Mouse (Mus musculus): Measurements from ENCODE around the gene Nim1k.

Gene Nim1k

DNA sequence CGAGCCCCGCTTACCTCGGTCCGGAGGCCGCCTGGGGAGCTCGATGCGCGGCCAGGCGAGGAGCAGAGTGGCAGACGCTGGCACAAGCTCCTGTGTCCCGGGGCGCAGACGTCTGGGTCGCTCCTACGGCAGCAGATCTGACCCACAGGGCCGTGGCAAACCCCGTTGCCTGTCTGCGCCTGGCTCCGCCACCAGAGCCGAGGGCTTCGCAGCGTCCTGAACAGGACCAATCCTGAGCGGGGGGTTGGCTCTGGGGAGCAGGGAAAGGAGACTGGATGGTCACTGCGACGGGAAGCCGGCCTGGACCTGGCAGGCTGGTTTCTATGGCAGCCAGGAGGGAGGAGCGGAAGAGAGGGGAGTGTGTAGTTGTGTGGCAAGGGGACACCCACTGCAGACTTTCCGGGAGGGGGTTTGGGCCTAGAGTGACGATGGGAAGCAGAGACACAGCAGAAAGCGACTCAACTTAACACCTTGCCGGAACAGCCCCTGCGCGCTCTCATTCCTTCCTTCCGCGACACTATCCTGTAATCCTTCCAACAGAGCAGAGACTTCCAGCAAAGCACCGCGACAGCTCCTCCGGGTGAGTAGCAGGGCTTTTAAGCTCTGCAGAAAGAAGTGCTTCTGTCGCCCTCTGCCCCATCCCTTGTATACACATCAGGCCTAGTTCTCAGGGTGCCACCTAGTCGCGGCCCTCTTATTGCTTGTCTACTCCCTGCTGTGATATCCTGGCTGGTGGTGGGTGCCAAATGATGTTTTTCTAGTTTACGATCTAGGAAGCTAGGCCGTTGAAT lies at the start of gene Nim1k:
TSS of gene Nim1k (minus strand) at position 202 of the 791 bp plus-strand sequence.
- DNase-seq (ENCODE audit: low spot score): peak; percentile 56

DNA sequence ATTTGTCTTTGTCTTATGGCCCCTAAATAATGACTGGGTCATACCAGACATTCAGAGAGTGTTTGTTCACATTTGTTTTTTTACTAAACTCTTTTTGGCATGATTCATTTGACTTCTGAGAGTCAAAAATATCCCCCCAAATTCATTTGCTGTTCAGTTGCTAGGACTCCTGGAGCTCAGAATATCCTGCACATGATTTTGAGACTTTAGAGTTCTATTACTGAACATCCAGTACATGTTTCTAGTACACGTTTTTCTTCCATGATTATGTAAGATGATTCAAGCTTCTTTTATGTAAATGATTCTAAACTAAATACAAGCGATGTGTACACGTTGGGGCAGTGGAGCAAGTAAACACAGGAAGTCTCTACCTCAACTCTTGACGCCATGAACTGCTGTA lies 42.0 kb upstream of the Nim1k start:
- DNase-seq (ENCODE audit: low spot score): no peak

DNA sequence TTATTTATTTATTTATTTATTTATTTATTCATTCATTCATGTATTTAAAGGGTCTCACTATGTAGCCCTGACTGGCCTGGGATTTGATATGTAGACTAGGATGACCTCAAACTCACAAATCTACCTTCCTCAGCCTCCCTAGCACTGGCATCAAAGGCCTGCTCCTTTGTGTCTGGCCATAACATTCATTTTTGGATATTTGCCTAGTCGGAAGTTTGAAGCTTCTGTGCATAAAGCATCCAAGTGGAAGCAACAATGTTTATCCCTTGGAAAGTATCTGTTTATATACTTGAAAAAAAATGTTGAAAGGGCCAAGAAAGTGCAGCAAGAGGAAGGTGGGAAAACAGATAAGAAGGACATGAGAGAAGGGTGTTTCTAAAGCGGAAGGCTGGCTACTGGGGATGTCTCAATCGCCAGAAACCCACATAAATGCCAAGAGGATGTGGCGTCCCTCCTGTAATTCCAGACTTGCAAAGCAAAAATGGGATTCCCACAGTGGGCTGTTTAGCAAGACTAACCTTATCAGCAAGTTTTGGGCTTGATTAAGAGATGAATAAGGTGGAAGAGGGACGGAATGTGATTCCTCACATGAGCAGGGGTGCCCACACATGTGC lies 37.2 kb upstream of the Nim1k start:
- no peak for DNase-seq (ENCODE audit: low spot score)

DNA sequence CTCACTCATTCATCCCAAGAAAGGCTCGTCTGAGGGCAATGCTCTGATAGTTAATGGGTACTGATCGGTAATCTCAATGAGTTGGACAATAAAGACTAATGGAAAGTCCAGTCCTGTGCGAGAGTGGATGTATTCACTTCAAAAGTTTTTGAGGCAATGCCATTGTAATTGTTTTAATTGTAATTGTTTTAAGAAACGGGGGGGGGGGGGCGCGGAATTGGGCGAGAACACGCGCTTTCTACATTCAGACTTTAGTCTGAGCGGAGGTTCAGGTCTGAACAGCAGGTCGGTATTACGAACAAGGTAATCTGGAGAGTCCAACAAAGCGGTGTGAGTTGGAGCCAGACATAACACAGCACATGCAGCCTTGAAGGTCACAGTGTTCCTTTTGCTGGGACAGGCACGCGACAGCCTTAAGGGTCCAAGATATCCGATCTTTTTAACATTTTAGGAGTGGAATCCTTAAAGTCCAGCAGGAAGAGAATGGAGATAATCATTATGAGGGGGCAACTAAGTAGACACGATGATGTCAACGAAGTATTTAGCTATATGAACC lies 36.0 kb upstream of the Nim1k start:
- peak; percentile 26 for DNase-seq (ENCODE audit: low spot score)

DNA sequence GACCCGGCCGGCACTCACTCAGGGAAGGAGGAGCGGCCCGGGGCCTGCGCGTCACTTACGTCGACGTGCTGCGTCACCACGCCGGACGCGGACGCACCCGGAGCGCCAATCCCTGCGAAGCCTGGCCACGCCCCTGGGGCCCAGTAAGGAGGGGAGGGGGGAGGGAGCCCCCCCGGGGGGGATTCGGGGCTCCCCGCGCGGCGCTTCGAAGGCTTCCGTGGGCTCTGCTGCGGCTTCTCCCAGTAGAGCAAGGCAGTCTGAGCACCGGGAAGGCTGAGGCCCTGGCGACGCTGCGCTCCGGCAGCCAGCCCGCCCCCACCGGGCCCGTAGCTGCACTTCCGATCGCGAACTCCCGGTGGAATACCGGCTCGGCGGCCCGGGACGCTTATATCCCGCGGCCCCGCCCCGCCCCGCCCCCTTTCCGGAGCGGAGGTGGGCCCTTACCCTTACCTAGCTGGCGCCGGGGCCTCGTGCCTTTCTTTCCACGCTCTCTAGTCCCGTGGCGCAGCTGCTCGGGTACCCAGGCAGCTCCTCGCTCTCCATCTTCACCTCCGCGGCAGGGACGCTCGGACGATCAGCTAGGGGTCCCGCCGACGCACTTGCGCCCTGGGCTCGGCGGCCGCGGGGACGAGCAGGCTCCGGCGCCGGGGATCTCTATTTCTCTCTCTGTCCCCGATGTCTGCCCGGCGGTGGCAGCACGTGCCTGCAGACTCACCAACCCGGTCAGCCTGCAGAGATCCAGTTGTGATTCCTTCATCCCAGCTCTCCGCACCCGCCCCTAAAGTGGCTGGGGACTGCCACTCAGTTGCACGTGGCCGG lies 35.3 kb upstream of the Nim1k start, which contains the start of gene Zfp131:
TSS of gene Zfp131 (minus strand) at position 129 of the 819 bp plus-strand sequence.
- DNase-seq (ENCODE audit: low spot score): peak; percentile 96

DNA sequence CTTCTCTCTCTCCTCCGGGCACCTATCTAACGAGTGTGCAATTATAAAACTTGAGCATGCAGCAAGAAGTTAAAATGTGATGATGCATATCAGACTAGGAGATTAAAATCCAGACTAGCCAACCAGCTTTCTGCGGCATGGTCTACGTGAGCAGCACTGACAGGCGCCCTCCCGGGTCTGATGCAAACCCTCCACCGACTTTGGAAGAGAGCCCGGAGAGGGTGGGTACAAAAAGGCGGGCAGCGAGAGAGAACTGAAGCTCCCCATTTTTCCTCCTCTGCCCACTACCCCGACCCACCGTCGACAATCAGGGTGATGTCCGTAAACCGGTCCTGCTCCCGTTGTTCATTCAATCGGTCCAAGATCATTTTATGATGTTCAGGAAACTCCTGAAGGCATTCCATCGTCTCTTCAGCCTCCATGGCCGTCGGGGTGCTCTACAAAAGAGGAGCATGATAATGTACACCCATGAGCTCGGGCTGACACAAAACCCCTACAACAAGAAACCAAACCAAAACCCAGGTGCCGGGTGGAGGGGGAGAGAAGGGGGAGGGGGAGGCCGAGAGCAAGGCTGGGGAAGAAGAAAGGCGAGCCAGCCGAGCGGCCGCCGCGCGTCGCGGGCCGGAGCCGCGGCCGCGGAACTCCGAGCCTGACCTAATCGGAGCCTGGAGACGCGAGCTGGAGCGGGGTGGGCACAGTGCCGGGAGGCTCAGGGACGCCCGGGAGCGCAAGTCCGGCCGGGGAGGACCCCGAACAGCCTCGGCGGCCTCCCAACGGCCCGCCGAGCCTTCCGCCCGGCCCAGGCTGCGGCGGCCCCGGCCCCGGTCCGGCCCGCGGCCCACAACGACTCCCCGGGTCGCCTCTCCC lies 34.4 kb upstream of the Nim1k start:
- DNase-seq (ENCODE audit: low spot score): peak; percentile 76

DNA sequence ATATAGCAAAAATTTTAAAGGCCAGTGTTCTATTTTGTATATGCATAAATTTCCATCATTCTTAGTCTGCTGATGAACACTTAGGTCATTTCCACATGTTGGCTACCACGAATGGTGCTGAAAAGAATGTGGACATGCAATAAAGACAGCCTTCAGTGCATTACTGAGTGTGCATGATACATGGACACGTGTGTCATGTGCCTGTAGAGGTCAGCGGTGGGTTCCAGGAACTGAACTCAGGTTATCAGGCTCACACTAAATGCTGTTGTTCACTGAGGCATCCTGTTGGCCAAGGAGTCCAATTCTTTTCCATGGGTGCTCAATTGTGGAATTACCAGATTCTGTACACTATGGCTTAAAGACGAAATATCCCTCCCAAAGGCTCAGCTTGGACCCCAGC lies 27.9 kb upstream of the Nim1k start:
- DNase-seq (ENCODE audit: low spot score): no peak

DNA sequence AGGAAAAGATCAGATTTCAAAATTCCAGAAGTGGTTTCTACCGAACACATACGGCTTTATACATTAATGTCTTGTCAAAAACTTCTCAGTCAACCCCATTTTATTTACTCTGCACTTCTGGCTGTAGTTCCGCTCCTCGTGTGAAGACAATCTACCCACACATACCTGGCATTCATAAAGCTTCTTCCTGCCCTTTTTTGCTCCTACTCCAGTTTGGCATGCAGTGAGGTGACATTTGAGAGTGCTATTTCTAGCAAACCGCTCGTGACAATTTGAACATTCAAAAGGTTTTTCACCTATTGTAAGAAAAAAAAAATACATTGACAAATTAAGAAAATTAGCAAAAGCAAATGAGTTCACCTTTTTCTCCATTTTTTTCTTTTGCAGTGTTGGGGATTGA lies 12.9 kb upstream of the Nim1k start:
- DNase-seq (ENCODE audit: low spot score): no peak

DNA sequence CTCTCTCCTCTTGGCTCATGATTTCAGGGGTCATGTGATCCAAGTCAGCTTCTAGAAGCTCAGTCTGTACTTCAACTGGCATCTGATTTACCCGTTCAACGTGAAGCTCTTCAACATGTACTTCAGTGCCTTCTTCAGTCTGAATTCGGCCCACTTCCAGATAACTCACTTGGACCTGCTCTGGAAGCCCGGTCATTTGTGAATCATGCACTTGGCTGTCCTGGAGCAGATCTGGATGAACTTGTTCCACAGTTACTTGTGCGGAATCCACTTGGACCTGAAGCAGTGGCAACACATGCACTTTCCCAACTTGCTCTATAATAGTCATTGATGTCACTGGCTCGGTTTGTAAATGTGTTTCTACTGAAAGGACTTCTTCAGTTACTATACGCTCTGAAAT lies 10.8 kb upstream of the Nim1k start:
- no peak for DNase-seq (ENCODE audit: low spot score)

DNA sequence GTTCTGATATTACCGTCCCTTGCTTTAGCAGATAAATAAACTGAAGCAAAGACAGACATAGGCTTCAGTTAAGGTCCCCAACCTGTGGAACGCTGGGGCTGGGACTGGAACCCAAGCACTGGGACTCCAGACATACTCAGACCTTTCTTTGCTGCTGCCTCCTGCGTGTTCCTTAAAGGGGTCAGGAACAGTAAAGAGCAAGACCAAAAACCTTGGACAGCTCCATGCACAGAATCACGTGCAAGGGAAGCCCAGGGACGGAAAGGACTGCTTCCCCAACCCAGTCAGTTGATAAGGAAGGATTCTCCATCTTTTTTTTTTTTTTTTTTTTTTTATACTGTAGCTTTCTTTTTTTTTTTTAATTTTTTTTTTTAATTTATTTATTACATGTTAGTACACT lies 1.1 kb upstream of the Nim1k start:
- peak; percentile 15 for DNase-seq (ENCODE audit: low spot score)

DNA sequence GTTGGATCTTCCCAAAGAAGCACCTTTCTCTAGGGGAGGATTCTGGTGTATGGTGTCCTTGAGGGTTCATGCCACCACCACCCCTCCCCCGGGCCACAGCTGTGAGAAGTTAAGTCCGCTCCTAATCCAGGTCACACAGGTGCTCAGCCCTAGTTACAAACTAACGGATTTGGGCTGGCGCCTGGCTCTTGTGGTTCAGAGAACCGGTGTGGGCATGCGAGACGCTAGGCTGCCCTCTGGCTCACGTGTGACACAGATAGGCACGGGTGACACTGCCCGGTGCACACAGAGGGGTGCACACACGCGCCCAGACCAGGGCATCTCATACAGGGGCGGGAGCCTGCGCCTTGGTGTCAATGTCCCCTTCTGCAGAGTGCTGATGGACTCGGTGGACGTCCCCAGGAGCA lies 538 bp downstream of the Nim1k start:
- peak; percentile 60 for DNase-seq (ENCODE audit: low spot score)

DNA sequence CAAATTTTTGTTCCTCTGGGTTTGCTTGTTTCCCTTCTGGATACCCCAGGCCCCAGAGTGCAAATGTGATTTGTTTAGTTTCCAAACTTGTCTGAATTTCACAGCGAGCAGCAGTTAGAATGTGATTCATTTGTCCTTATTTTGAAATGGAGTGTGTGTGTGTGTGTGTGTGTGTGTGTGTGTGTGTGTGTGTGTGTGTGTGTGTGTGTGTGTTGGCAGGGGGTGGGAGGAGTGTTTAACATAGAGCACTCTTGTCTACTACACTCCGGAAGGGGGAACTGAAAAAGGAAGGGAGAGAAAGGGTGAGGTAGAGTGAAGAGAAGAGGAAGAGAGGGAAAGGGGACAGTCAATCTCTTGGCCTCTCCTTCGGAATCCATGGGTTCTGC lies 1.1 kb downstream of the Nim1k start:
- no peak for DNase-seq (ENCODE audit: low spot score)

DNA sequence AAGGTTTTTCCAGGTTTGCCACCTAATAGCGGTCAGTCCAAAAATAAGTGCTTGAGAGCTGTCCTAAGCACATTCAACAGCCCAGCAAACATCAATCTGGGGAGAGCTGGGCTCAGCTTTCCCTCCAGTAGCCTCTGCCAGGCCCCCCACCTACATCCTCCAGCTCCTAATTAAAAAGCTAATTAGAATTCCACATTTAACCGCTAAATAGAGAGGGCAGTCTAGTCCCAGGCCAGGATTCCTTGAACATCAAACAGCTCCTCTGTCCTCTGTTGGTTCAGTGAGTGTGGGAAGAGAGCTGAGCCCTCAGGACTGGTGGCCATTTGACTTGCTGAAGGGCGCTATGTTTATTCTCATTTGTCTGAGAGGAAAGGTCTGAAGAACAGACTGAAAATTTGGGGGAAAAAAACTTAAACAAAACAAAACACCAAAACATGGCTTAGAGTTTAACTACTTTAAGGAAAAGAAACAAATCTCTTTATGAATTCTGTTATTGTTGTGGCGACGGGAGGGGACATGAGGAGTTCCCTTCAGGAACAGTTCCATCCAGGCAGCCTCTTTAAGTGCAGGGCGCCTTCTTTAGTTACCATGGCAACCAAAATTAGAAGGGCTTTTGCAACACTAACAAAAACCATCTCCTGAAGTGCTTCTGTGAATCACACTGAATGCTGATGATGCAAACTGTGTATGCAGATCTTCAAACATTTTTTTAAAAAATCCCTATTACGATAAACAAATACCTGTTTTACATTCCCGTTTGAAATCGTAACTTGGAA lies 1.6 kb downstream of the Nim1k start:
- no peak for DNase-seq (ENCODE audit: low spot score)

DNA sequence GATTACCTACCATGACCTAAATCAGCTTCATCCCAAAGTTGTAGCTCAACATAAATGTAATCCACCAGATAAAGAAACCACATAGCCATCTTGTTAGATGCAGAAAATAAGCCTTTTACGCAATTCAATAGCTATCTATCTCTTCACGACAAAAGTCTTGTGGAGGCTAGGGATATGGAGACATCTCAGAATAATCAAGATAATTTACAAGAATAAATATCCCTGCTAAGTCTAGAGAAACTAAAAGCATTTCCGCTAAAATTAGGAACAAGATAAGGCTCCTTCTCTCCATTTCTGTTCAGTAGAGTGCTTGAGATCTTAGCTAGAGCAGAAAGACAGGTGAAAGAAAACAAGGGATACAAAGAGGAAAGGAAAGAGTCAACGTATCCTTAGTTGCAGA lies 8.8 kb downstream of the Nim1k start:
- no peak for DNase-seq (ENCODE audit: low spot score)

DNA sequence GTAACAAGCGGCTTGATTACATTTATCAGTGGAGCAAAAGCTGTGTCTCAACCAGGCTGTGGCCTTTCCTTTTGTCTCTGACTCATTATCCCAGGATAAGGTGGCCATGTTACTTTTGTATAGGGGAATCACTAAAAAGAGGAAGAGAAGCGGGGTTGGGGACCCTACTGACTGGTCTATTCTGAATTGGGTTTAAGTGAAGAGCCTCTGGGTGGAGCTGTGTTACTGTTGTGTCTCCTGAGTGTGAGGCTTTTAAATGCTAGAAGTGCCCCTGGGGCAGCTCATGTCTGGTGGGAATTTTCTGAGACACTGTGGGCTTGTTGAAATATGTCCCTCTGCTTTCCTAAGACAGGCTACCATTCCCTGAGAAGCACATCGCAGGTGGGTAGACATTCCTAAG lies 12.2 kb downstream of the Nim1k start:
- no peak for DNase-seq (ENCODE audit: low spot score)

DNA sequence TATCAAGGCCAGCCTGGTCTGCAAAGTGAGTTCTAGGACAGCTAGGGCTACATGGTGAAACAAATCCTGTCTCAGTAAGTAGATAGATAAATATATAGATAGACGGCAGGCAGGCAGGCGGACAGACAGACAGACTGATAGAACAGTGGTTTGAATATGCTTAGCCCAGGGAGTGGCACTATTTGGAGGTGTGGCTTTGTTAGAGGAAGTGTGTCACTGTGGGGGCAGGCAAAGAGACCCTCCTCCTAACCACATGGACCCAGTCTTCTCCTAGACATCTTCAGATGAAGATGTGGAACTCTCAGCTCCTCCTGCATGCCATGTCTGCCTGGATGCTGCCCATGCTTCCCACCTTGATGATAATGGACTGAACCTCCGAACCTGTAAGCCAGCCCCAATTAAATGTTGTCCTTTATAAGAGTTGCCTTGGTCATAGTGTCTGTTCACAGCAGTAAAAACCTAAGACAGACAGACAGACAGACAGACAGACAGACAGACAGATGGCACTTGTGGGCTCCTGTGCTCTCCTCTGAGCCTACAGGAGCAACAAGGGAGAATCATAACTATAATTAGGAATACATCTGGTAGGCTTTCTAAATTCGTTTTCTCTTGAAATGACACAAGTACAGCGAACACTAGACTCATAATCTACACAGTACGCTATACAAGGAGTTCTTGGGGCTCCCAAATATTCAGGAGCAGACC lies 12.8 kb downstream of the Nim1k start:
- DNase-seq (ENCODE audit: low spot score): no peak

DNA sequence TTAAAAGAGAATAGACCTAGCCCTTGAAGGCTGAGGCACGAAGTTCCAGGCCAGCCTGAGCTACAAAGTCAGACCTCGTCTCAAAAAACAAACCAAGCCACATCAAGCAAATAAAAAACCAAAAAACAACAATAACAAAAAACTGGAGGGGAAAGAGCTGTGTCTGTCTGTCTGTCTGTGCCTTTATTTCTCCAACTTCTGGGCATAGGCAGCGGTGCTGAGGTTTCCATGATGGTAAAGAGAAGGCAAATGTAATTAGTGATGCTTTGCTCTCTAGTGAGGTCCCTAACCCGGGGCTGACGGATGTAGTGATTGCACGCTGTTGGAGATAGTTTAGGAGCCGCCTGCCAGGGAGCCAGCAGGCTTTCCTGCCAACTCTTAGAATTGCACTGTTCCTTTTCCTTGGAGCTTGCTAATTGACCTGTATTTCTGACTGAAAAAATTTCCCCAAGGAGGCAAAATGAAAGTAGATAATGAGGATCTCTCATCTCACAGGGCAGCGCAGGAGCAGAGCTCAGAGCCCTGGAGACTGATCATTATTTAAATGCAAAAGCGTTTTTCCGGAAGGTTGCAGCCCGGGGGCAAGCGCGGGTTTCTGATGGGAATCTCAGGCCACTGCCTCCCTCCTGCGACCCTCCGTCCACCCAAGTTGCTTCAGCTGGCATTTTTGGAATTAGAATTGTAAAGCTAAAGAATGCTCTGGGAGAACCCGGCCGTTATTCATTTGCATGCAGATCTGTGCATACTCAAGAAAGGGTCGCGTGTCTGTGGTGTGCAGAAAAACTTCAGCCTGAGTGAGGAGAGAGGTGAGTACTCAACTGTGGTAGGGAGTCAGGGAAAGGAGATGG lies 14.1 kb downstream of the Nim1k start:
- no peak for DNase-seq (ENCODE audit: low spot score)

DNA sequence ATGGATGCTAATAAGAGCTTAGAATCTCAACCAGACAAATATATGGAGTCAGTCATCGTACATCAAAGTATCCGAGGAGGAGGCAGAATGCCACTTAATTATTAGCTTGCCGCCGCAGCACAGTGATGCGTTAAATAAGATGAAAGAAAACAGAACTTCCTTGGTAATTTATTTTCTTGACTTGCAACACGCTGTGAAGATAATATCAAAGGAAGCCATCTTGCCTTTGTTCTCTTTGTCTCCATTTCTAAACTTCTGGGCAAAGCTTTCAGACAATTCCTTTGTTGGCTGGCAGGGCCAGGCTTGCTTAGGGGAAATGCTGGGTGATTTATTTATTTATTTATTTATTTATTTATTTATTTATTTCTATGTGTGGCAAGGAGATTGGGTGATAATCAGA lies 24.2 kb downstream of the Nim1k start:
- DNase-seq (ENCODE audit: low spot score): no peak

DNA sequence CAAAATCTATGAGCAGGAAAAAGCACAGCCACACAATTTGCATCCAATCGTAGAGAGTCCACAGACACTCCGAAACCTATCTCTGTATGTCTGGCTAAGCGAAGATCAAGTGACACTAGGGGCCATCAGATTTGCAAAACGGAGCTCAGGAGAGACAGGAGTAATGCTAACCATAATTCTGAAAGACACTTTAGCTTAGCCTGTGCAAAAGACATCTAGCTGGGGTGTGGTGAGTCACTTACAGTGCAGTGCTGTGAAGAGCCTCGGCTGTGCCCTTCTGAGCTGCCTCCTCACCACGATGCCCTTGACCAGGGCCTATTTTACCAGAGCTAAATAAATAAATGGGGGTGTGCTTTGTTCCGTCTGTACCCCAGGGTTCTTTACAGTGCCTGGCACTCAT lies 26.3 kb downstream of the Nim1k start:
- DNase-seq (ENCODE audit: low spot score): no peak

All from testis, postnatal 14 days (tissue).